Mouse (Mus musculus): ENCODE data around the gene Arhgap15. TPM values are rescaled to one million over a fixed set of nuclear protein-coding genes. Genes with fewer than 3 reads are reported as not detected.

Arhgap15 gene
- total RNA-seq, 2 experiments from 2014 or later, result 7.6 to 12.2 TPM

DNA sequence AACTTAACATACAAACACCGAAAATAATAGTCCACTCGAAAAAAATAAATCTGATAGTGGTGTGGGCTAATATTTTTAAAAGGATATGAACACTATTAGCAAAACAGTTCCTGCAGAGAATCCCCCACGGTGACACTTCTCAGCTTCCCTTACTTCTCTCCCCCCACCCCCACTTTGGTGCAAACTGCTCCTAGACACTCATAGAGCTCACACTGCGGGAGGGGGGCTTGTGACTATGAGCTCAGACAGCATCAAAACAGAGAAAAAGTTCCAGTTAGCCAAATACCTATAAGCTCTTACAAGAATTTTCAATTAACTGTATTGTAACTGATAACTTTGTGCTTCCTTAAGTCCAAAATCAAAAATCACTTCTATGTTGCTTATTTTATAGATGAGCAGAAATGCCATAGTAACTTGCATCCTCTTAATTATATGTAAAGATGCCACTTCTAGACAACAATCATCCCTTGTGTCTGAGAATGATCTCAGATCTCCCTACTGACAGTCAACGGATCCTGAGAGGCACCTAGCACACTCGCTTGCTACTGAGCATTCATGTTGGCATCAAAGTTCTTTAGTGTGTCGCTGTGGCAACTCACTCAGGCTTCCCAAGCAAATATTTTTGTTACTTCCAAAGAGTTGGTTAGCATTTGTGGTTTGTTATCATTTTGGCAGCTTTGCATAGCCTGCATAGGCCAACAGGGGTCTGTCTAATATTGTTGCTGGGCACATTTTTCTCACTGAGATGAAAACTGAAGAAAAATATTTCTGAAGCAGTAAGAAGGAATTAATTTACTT is 493.2 kb downstream of the Arhgap15 start:
- intact Hi-C loops (cut with DNase I), result loop anchor here (10.0 kb wide), 1 partner anchor 313 kb away; no protein-coding TSS in a partner anchor
- DNase-seq (ENCODE audit: low spot score in 2 of 2), result no peak

DNA sequence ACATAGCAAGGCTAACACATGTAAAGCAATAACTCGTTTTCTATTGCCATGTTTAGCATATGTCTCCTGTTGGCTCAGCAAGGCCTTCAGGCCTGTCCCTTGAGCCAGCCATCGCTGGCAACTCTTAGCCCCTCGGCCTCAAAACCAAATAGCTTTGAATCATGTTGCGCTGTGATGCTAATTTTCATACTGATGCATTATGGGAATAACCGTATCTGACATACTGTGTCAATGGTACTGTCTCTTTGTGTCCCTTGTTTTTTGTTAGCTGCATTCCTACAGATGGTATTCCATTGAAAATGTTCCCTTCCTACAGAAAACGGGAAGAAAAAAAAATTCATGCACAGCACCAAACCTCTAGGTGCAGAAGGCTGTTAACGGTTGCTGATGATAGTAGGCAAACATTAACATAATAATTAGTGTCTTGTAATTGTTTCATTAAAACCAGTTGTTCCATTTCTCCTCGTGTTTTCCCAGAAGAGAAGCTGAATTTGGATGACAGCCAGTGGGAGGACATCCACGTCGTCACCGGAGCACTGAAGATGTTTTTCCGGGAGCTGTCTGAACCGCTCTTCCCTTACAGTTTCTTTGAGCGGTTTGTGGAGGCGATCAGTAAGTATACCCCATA is 494.1 kb downstream of the Arhgap15 start:
- peak; percentile 8 to 33 for DNase-seq (ENCODE audit: low spot score in 2 of 2)
- intact Hi-C loops (cut with DNase I), result loop anchor here (10.0 kb wide), 1 partner anchor 312 kb away; no protein-coding TSS in a partner anchor

DNA sequence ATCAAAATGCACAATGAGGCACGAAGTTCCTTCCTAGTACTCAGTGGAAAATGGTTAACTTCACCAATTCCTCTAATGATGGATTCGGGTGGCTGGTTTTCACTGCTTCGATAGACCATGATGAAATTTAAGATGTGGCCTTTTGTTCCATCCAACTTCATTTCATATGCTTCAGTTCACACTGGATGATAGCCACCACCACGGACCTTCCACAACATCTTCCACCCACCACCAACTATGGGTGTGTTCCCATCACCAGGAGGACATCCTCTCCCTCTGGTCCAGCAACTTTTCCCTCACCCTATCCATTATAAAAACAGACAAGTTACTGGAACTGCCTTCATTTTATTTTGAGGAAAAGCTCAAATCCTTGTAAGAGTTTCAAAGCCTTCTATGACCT is 506.7 kb downstream of the Arhgap15 start:
- DNase-seq (ENCODE audit: low spot score in 2 of 2), result no peak
- intact Hi-C loops (cut with DNase I), result no loop called here

DNA sequence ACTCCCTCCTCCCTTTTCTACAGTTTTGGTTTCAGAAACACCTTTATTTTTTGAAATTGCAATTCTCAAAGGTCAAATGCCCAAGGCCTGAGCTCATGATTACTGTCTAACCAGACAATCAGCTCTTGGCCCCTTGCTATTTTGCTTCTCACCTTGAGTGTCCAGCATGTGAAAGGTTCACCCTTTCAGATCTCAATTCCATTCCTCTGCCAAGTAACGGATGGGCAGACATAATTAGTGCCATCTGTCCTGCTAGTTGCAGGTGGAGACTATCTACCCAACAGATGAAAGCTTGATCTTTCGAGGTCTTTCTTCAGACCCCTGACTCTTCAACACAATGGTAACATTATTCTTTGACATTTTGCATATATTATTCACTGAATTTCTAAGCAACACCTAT is 509.3 kb downstream of the Arhgap15 start:
- DNase-seq (ENCODE audit: low spot score in 2 of 2), result no peak
- intact Hi-C loops (cut with DNase I), result no loop called here

DNA sequence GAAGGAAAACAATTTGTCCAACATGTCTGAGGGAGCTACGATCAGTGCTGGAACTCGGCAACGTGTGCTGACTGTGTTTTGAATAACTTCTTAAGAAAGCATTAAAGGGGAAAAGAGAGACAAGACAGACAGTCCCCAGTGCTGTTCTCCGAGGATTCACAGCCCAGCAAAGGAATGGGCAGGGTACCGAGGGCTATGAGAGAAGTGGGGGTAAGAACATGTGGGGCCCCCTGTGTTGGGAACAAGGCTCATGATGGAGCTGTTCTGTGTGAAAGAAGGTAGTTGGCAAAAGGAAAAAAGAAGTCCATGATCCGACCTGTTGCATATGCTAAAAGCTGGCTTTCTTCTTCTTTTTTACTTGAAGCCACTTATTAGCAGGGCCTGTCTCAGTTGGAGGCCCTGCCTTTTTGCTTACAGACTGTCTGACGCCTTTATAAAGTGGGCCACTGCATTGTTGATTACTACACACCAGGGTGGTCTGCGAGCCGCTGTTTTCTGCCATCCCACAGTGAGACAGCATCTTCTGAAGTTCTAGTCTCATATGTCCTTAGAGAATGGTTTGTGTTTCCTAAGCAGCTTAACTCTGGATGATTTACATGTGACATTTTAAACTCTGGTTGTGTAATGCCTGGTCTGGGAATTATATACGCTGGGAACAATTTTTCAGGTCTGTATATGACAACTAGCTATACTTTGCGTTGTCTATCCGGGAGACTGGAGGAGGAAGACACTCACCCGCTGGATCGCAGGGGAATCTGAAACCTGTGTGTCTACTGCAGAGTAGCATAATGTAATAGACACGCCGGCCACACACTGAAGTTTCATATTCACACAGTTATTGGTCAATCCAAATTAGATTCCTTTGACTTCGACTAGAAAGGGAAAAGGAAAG is 523.1 kb downstream of the Arhgap15 start:
- no peak for DNase-seq (ENCODE audit: low spot score in 2 of 2)
- intact Hi-C loops (cut with DNase I), result no loop called here

DNA sequence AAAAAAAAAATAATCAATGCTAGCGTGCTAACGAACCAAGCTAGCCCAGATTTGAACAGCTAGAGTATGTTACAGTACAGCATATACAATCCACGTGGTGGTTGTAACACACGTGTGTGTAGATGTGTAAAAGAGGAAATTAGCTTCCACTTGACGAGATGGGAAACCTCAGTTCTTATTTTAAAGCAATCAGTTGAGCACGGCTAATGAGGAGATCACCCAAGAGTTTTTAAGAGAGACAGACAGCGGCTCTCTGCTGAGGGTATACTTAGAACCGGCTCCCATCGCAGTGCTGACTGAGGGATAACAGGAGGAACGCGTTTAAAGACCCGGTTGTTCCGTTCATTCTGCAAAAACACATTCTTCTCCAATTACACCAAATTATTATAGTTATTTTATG is 524.0 kb downstream of the Arhgap15 start:
- DNase-seq (ENCODE audit: low spot score in 2 of 2), result no peak
- intact Hi-C loops (cut with DNase I), result no loop called here

DNA sequence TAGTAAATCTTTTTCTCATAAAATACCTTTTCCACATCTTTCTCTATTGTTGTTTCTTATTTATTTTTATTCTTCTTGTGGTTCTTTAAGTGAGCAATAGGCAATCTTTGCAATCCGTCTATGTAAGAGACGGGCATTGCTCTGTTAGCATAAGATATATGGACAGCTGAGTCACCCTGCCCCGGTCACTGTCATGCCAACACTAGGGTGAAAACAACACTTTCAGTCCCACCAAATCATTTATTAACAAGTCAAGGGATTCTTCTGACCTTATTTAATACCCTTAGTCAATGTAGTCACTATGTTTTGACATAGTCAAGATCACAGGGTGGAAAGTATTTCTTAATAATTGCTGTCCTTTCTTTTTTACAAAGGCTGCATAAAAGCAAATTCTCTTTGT is 525.8 kb downstream of the Arhgap15 start:
- no peak for DNase-seq (ENCODE audit: low spot score in 2 of 2)
- intact Hi-C loops (cut with DNase I), result no loop called here

DNA sequence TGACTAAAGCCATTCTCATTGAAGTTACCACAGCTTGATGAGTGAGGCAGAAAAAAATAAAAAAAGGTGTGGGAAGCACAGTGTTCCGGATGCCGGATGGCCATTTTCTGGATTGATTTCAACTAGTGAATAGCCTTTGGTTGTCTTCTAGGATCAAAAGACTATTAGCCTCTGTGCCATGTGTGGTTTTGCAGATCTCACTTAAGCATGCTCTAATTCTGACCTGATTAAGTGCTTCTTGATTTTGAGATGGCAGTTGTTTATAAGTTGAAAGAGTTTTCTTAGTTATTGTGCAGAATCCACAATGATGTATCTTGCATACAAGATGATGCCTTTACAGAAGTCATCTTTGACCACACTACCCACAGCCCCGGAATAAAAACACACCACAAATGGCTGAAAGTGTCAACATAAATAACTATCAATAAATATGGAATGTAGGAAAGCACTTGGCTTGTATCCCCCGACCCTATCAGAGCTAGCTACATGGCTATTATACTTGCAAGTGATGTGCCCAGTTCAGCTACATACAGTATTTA is 537.6 kb downstream of the Arhgap15 start:
- no peak for DNase-seq (ENCODE audit: low spot score in 2 of 2)
- intact Hi-C loops (cut with DNase I), result no loop called here

DNA sequence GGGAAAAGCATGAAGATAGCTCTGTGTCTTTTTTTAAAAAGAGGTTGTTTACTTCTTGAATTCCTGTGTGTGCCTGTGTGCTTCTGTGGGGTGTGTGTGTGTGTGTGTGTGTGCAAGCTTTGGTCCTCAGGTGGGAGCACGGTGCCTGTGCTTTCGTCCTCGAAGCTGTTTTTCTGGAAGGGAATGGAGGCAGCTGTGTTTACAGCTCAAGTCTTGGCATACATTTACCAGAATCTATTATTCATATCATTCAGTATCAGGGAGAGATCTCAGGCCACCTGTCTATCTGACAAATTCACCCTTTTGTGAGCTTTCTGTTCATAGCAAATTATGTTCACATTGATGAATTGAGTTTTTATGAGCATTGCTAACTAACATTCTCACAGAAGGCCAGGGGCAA is 550.5 kb downstream of the Arhgap15 start:
- no peak for DNase-seq (ENCODE audit: low spot score in 2 of 2)
- intact Hi-C loops (cut with DNase I), result no loop called here

DNA sequence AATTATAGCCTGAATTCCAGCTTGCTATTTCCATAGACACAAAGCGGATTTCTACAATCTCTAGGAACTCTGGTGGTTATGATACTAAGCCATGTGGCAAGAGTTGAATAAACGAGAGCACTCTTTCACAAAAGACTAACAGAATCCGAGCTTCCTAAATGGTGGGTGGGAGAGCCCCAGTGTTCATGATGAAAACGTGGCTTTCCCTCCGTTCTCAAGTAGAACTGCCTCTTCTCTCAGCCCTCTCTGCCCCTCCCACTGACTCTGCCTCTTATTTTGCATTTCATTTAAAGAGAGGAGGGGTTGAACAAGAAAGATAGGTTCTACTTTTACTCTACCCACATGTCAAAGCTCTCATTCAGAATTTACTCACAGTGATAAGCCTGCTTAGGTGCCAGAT is 551.3 kb downstream of the Arhgap15 start:
- no peak for DNase-seq (ENCODE audit: low spot score in 2 of 2)
- intact Hi-C loops (cut with DNase I), result no loop called here

DNA sequence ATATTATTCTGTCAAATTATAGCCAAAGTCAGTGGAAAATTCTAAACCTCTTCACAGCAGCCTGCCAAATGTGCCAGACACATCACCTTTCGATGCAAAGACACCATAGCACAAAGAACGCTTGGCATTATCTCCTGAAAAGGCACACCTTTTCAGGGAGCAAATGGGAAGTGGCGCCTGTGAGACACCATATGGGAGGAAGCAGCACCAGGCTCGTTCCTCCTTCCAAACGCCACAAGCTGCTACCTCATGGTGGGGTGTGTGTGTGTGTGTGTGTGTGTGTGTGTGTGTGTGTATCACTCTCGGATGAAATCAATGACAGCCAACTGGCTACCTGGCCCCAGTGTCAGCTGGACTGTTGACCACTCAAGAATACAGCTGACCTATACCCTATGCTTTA is 551.8 kb downstream of the Arhgap15 start:
- no peak for DNase-seq (ENCODE audit: low spot score in 2 of 2)
- intact Hi-C loops (cut with DNase I), result no loop called here

DNA sequence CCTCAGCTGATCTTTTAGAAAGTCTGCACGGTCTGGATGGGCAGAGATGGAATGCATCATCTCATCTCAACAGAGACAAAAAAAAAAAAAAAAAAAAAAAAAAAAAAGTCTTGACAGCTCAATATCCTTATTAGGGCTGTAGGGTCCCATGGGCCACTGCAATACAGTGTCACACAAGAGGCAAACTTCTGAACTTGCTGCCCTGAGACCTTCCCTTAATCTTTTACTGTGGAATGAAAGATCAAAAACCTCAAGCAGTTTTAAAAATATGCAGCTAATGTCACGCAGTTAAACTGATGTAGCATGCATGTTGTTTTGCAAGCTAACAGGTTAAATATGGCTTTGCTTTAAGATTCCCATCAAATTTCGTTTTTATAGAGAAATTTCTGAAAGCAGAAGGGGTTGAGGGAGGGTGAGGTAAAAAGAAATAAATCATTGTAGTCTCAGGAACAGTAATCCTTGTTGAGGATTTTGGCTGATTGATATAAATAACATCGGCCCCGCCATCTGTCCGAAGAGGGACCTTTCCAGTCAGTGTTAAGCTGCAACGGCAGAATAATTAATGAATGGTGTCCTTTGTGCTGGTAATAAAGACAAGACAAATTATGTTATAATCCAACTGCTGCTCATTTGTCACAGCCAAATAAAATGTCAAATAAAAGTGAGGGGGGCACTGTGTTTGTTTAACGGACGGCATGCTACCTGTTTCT is 555.8 kb downstream of the Arhgap15 start:
- intact Hi-C loops (cut with DNase I), result no loop called here

DNA sequence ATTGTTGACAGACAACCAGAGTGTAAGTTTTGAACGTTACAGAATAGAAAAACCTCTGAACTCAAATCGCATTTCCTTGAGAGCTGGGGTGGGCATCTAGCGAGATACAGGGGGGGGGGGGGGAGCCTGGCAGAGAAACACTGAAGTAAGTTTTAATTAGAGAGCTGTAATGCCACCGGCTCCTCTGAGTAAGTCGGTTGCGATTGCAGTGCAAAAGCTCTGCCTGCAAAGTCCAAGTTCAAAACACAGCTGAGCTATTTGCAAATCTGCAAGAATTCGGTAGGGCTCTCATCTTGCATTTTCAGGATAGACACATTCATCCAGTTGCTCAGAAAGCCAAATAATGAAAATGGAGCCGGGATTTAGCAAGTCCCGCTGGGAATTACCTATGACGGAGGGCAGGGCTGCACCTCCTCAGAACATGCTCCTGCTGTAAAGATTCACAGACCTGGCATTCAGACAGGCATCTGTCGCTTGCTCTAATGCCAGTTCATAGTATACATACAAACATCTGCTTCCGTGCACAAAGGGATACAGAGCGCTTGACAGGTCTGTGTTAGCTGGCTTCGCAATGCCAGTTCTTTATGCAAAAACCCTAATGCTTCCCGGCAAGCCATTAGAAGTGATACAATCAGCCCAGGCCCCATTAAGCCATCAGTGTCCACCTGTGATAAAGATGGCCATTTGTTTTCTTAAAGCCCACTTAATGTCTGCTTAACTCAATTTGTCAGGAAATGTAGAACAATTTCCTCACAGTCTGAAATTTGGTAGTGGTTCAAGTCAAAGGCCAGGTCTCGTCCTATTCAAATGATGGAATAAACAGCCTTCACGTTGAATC is 556.6 kb downstream of the Arhgap15 start:
- intact Hi-C loops (cut with DNase I), result no loop called here
- no peak for DNase-seq (ENCODE audit: low spot score in 2 of 2)

More for the DNA sequence above, 555.8 kb downstream of the Arhgap15 start:
- DNase-seq (ENCODE audit: low spot score in 2 of 2), result no peak

DNA sequence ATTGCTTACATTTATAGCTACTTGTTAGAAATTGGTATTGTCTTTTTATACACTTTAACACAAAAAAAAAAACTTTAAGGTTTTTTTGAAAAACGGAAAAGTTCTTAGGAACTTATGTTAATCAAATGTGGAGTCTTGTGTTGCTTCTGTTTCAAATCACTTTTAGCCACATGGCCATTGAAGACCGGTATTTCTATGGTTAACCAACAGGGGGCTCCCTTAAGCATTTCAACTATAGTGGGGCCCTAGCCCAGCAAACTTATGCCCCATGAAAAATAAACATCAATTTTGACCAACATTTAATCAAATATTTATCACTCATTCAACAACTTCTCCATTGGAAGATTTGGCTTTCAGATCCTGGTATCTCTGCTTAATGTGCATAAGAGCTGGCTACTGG is 557.5 kb downstream of the Arhgap15 start:
- no peak for DNase-seq (ENCODE audit: low spot score in 2 of 2)
- intact Hi-C loops (cut with DNase I), result no loop called here

DNA sequence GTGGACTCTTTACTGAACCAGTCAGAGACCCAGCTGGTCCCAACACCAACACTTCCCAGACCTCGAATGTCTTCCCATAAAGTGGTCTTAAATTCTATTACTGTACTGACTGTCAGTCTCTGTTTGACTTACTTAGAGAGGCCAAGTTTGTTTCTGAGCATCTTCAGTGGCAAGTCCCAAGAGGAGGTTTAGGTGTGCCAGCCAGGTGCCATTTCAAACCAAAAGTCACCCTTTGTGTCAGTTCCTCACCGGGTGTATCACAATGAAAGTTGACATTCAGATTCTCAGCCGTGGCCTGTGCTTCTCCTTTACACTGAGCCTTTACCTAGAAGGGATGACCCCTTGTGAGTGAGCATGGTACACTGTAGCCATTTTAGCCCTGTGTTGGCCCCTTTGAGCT is 560.5 kb downstream of the Arhgap15 start:
- no peak for DNase-seq (ENCODE audit: low spot score in 2 of 2)
- intact Hi-C loops (cut with DNase I), result no loop called here

DNA sequence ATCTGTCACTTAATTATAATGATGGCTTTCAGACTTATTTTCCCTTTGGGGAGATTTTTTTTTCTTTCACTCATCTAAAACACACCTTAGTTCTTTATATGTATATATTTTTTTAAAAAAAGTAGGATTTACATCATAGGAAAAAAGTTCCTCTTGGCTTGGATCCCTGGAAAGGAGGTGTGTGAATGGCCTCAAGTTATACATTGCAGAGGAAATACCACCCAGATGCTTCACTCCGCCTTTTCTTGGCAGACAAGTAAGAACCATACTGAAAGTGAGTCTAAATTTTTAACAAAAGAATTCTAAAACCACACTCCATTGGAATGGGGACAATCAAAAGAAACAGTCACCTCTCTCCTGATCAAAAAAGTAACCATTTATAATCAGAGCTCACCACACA is 560.9 kb downstream of the Arhgap15 start:
- intact Hi-C loops (cut with DNase I), result no loop called here
- no peak for DNase-seq (ENCODE audit: low spot score in 2 of 2)

DNA sequence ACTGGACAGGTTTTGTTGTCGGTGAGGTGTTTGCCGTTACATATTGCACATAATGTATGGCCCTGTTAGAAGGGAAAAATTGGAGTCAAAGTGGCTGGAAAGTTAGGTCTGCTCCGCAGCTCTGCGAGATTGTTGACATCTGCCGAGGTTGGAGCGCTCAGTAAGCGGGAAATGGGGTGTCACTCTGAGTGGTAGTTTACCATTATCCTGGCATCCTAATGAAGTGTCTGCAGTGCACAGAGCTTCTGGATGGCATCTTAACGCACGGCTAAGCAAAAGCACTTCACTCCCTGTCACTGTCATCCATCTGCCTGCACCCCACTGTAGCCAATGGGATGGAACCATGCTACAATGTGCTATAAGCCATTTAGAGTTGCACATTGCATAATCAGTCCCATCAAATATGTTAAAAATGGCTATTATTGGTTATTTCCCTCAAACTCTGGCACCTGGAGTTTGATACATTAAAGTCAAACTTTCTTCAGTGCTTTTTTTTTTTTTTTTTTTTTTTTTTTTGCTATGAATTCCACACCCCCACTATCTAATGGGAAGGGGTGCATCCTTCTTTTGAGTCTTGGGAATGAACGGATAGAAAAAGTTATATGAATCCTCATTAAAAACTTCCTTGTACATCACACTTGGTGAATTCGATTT is 561.6 kb downstream of the Arhgap15 start:
- DNase-seq (ENCODE audit: low spot score in 2 of 2), result no peak
- intact Hi-C loops (cut with DNase I), result no loop called here

DNA sequence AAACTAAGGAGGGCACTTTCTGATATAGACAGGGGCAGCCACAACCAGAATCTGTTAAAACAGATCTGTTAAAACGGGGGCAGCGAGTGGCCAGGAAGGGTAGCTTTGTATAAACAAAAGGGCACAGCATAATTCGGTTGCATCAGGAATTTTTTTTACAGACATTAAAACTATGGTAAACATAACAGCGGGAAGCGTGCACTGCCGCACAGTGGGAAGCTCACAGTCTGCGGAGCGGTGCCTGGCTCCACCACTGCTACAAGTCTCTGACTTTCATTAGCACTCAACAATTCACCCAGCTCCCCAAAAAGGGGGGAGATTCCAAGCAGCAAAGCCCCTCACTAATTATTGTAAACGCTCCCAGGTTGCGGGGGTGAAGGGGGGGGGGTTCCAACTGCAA is 562.6 kb downstream of the Arhgap15 start:
- intact Hi-C loops (cut with DNase I), result no loop called here
- no peak for DNase-seq (ENCODE audit: low spot score in 2 of 2)

All from left cerebral cortex, postnatal 36 days (tissue).